Mouse (Mus musculus) ES-Bruce4 (cell line): ENCODE data around the gene Pdgfc. TPM values are rescaled to one million over a fixed set of nuclear protein-coding genes. Genes with fewer than 3 reads are reported as not detected.
A peak's percentile ranks its signal among the peaks of the same experiment; 100 is the strongest.

Experiments used
- H3K27ac ChIP-seq: 2 replicates; pipeline ENCODE4 v1.5.1; 2012; ENCODE audit warnings: low read length, inconsistent platforms; ENCODE audit not compliant: insufficient read depth
- H3K27me3 ChIP-seq: 2 replicates; pipeline ENCODE4 v1.6.1; 2012; ENCODE audit warnings: mild to moderate bottlenecking, low read length, inconsistent platforms; ENCODE audit not compliant: control insufficient read depth, poor library complexity, insufficient read depth, severe bottlenecking
- H3K36me3 ChIP-seq: 2 replicates; pipeline ENCODE4 v1.6.1; 2012; ENCODE audit warnings: inconsistent platforms, mild to moderate bottlenecking, low read length, moderate library complexity; ENCODE audit not compliant: control insufficient read depth, poor library complexity, insufficient read depth, severe bottlenecking
- H3K4me1 ChIP-seq: one replicate; pipeline ENCODE4 v1.8.1; 2011; ENCODE audit warnings: low read length; ENCODE audit not compliant: control insufficient read depth, insufficient read depth
- H3K4me3 ChIP-seq: 2 replicates; pipeline ENCODE4 v1.5.1; 2011; ENCODE audit warnings: low read depth, mild to moderate bottlenecking, low read length
- H3K9ac ChIP-seq: 2 replicates; pipeline ENCODE4 v1.6.1; 2012; ENCODE audit warnings: low read depth, mild to moderate bottlenecking, inconsistent platforms; ENCODE audit not compliant: poor library complexity, severe bottlenecking
- H3K9me3 ChIP-seq: replicated peaks from 2 replicates; pipeline ENCODE4 v1.6.1; 2012; ENCODE audit warnings: mild to moderate bottlenecking, low read length, inconsistent platforms; ENCODE audit not compliant: control insufficient read depth, poor library complexity, insufficient read depth, severe bottlenecking
- CTCF ChIP-seq: IDR thresholded peaks from one replicate; pipeline ENCODE4 v1.8.1; 2011; ENCODE audit warnings: low read depth, low read length
- EP300 ChIP-seq: IDR thresholded peaks from 2 replicates; pipeline ENCODE4 v1.6.1; 2011; ENCODE audit warnings: low read depth, low read length; ENCODE audit not compliant: insufficient read depth
- POLR2A ChIP-seq: IDR thresholded peaks from one replicate; pipeline ENCODE4 v1.8.1; 2011; ENCODE audit warnings: low read length; ENCODE audit not compliant: insufficient read depth
- polyA plus RNA-seq: library from polyadenylated mRNA; stranded (reverse); fragments of >200 nt; gene quantifications from 2 replicates; pipeline ENCODE4 v1.2.4, GENCODE M21; 2011; ENCODE audit warnings: low read depth; ENCODE audit not compliant: missing spikeins, insufficient read depth, insufficient read length

Pdgfc gene
- polyA plus RNA-seq, 1 experiment = 5.5 TPM

- H3K27ac ChIP-seq = no peak overlapping the region
- peaks cover 4% of the 10 kb centered on the region; the same call in 1 of the 2 replicates for H3K9me3 ChIP-seq
- H3K4me1 ChIP-seq = no peaks in the 10 kb centered on the region
- no peaks in the 10 kb centered on the region for H3K36me3 ChIP-seq
- H3K27me3 ChIP-seq = no peaks in the 10 kb centered on the region
- H3K4me3 ChIP-seq = no peak overlapping the region
- no peak overlapping the region for H3K9ac ChIP-seq
- no peak for TF ChIP-seq EP300
- no peak for TF ChIP-seq POLR2A
- no peak for TF ChIP-seq CTCF
These were observed 6.3 kb upstream of the Pdgfc start for GRCm38 (mm10) chr3:81029909-81030308.

GRCm38 (mm10) chr3:81030311-81030710, 5.9 kb upstream of the Pdgfc start:
- Histone ChIP-seq H3K36me3 (no peaks in the 10 kb centered on the region), H3K9ac (no peak overlapping the region), H3K4me1 (no peaks in the 10 kb centered on the region), H3K27me3 (no peaks in the 10 kb centered on the region), H3K4me3 (no peak overlapping the region), H3K9me3 (peaks cover 4% of the 10 kb centered on the region; the same call in 1 of the 2 replicates), H3K27ac (no peak overlapping the region)
- TF ChIP-seq POLR2A (no peak), CTCF (no peak), EP300 (no peak)

- Histone ChIP-seq H3K27me3 (no peaks in the 10 kb centered on the region), H3K4me1 (no peaks in the 10 kb centered on the region), H3K9ac (no peak overlapping the region), H3K36me3 (no peaks in the 10 kb centered on the region), H3K4me3 (no peak overlapping the region), H3K9me3 (peaks cover 4% of the 10 kb centered on the region; the same call in 1 of the 2 replicates), H3K27ac (peak overlapping the region; percentile 36; the same call in 1 of the 2 replicates)
- TF ChIP-seq CTCF (no peak), POLR2A (no peak), EP300 (no peak)
These were observed 4.2 kb upstream of the Pdgfc start for GRCm38 (mm10) chr3:81032014-81032413.

- no peak overlapping the region for H3K9ac ChIP-seq
- H3K27ac ChIP-seq = peak overlapping the region; percentile 80
- H3K9me3 ChIP-seq = peaks cover 4% of the 10 kb centered on the region; the same call in 1 of the 2 replicates
- no peaks in the 10 kb centered on the region for H3K27me3 ChIP-seq
- H3K4me1 ChIP-seq = no peaks in the 10 kb centered on the region
- no peak overlapping the region for H3K4me3 ChIP-seq
- no peaks in the 10 kb centered on the region for H3K36me3 ChIP-seq
- TF ChIP-seq EP300 (no peak), CTCF (no peak)
These were observed 1.7 kb upstream of the Pdgfc start for GRCm38 (mm10) chr3:81034336-81035102.

- Histone ChIP-seq H3K4me1 (no peaks in the 10 kb centered on the region), H3K9me3 (peaks cover 3% of the 10 kb centered on the region; the same call in 1 of the 2 replicates), H3K4me3 (peak overlapping the region; percentile 96), H3K27ac (peak overlapping the region; percentile 16), H3K27me3 (no peaks in the 10 kb centered on the region), H3K9ac (peak overlapping the region; percentile 77), H3K36me3 (no peaks in the 10 kb centered on the region)
- TF ChIP-seq CTCF (no peak), EP300 (no peak), POLR2A (no peak)
These were observed 517 bp downstream of the Pdgfc start for GRCm38 (mm10) chr3:81036554-81037311.
